Mouse (Mus musculus) frontal cortex, adult 2 months (tissue): ENCODE measurements around the gene Sftpd. TPM values are rescaled to one million over a fixed set of nuclear protein-coding genes. Genes with fewer than 3 reads are reported as not detected.
A peak's percentile ranks its signal among the peaks of the same experiment; 100 is the strongest.

Experiments used
- DNase-seq, 2 experiments: peaks; one replicate each; pipeline ENCODE4 v3.0.0; 2022; ENCODE audit warnings: low spot score in 1 of 2; ENCODE audit errors: extremely low spot score in 1 of 2
- polyA plus RNA-seq: library from polyadenylated mRNA; depleted of rRNA; stranded (reverse); fragments of >200 nt; gene quantifications from 2 replicates; pipeline ENCODE4 v1.2.3, GENCODE M21; 2012; rRNA removed

Gene Sftpd
- not detected in 2 replicates for polyA plus RNA-seq

GRCm38 (mm10) chr14:41185059-41185821 is at the start of gene Sftpd:
Sftpd (minus strand) TSS chr14:41185149.
- DNase-seq, result no peak

DNA sequence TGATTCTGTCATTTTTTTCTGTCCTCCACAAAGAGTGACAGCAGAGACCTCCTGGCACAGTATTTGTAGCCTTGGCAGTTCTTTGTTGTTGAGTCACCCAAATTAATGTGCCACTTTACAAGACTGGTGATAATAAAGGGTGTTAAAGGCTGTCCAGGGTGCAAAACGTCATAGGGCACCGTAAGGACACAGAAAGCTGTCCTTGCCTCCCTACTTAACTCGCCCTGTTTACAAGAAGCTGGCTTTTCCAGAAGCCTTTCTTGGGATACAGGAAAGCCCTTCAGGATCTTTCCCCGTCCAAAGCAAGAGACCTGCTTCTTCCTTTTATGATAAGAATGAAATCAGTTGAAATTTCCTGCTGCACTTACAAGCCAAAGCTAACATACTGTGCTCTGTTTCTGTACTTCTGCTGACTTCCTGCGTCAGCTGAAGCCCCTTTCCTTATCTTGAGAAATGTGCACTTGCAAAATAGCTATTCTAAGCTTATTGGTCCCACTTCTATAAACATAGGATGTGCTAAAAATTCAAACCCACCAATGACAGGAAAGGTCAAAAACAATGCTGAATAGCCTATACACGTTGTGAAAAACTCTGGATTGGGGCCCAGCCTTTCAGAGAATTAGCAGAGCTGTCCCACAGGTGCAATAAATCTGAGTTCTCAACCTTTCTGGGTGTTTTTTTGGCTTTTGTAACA is 13.2 kb upstream of the Sftpd start:
- no peak for DNase-seq

GRCm38 (mm10) chr14:41189496-41189895 is 4.5 kb upstream of the Sftpd start:
- DNase-seq, result no peak

GRCm38 (mm10) chr14:41174802-41175201 is 10.1 kb downstream of the Sftpd start:
- no peak for DNase-seq

GRCm38 (mm10) chr14:41170514-41170913 is 14.4 kb downstream of the Sftpd start:
- DNase-seq, result no peak

DNA sequence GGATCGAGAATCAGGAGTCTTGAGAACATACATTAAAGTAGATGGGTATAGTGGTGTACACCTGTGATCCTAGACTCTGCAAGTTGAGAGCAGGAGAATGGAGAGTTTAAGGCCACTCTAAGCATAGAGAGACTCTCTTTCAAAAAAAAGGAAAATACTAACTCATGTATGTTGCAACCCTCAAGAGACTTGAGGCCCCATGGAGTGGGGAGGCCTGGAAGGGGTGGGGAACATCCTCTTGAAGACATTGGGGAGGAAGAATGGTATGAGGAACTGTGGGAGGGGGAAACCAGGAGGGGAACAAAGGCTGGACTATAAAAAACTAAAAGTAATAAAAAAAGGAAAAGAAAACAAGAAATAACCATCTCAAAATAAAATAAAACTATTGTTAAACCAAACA is 16.4 kb downstream of the Sftpd start:
- no peak for DNase-seq

DNA sequence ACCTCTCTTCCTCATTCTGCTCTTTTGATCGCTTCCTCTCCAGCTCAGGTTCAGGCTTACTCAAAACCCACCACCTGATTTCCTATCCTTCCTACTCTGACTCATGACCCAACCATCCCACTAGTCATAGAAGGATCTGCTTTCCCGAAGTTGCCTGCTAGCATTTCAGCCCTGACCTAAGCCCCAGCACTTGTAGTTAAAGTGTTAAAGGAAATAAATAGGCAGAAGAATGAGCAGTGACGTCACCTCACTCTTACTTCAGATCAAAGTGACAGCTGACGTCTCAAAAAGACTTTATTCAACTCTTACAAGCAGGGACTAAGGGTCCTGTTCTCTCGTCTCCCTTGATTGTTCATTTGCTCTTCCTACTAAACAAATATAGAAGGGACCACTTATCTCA is 17.7 kb downstream of the Sftpd start:
- DNase-seq, result no peak

DNA sequence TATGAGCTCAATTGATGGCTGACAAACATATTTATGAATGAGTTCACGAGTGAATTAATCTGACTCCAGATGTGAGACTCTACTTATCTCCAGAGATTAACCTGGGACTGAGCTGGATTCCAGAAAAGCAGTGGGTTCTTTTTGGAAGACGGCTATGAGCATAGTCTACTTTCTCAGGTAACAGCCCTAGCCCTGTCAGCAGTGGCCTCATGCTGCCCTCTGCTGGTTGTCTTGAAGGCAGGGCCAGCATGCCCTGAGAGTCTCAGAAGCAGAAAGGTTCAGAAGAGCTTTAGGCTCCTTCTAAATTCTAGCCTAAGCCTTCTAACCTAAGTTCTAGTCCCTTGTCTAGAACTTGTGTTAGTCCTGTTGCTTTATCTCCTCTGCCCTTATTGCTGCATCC is 22.3 kb downstream of the Sftpd start:
- DNase-seq, result peak in 1 of 2 experiments; percentile 69

- no peak for DNase-seq
Measured at GRCm38 (mm10) chr14:41160743-41161142, 24.2 kb downstream of the Sftpd start.

- DNase-seq, result no peak
Measured at GRCm38 (mm10) chr14:41160076-41160475, 24.9 kb downstream of the Sftpd start.

GRCm38 (mm10) chr14:41151220-41151898 is 33.6 kb downstream of the Sftpd start, which contains the start of gene Mbl1:
Mbl1 (plus strand) TSS chr14:41151458.
- DNase-seq, result no peak

- no peak for DNase-seq
Measured at GRCm38 (mm10) chr14:41147356-41147755, 37.6 kb downstream of the Sftpd start.

GRCm38 (mm10) chr14:41146922-41147321 is 38.0 kb downstream of the Sftpd start:
- DNase-seq, result no peak

DNA sequence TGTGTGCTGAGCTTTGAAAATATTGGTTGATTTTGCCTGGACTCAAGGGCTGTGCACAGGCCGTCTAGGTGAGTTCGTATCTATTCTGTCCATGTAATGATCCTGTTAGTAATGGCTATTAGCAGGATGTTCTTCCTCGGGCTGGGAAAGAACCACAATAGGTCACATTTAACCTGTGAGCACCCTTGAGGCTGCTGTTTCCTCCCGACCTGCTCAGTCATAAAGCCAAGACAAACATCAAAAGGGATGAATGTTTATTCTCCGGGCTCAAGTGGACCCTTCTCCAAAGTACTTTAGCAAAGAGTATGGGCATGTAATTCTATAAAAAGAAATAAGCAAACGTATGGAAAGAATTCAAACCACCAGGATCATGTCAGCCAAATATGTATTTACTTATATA is 38.9 kb downstream of the Sftpd start:
- no peak for DNase-seq

DNA sequence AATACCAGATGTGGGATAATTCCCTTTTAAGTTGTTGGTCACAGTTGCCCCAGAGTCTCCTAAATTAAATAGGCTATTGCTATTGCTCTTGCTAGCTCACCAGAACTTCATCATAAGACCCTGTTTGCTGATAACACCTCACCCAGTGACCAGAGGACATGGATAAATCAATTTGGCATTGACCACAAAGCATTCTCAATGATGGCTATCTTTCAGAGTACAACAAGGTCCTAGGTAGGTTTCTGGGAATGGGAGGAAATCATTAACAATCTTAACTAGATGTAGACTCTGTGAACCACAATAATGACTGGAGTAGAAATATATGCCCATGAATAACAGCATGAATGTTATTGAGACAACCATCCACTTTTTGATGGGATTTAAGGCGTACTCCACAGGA is 44.3 kb downstream of the Sftpd start:
- no peak for DNase-seq

DNA sequence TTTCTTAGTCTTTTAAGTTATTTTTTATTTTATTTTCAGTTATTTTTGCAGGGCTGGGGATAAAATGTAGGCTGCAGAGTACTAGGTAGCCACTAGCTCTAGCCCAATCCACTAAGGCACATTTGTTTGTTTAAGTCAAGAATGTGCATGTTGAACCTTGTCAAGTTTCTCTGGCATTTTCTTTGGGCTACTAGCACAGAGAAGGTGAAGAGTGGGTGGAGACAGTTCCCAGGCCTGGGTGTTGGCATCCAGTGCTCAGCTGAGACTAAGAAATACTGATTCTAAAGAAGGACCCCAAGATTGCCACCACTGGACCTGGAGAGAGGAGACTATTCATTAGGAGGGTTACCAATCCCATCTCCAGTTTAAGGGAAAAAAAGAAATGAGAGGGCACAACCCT is 47.9 kb downstream of the Sftpd start:
- no peak for DNase-seq

- DNase-seq, result no peak
Measured at GRCm38 (mm10) chr14:41131540-41131939, 53.4 kb downstream of the Sftpd start, which contains the start of gene Sftpa1. Sftpa1 (plus strand) TSS chr14:41131782.

DNA sequence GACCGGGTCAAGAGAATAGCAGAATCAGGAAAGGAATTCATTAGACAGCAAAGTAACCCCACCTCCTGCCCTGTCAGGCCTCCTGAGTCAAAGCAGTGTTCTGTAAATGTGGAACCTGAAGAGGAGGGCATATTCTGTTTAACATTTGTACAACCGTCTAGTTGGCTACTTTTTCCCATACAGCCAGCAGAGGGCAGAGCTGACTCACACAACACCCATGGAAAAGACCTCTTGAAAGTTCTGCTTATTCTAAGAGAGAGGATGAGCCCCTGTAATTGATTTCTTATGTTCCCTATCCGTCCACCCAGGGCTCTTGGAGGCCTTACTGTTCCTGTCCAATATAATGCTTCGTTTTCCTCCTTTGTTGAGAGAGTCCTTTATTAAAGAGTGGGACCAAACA is 57.0 kb downstream of the Sftpd start:
- DNase-seq, result peak in 1 of 2 experiments; percentile 39

GRCm38 (mm10) chr14:41124683-41125082 is 60.3 kb downstream of the Sftpd start:
- no peak for DNase-seq
